Mouse (Mus musculus) erythroblast, embryonic 14.5 days (primary cell): ENCODE measurements around the gene Ankrd36. TPM values are rescaled to one million over a fixed set of nuclear protein-coding genes. Genes with fewer than 3 reads are reported as not detected.

ENCODE experiments used
- H3K27me3 ChIP-seq: 2 replicates; pipeline ENCODE4 v1.6.1; 2012; ENCODE audit warnings: inconsistent platforms; ENCODE audit not compliant: control insufficient read depth
- H3K36me3 ChIP-seq: 2 replicates; pipeline ENCODE4 v1.6.1; 2012; ENCODE audit warnings: mild to moderate bottlenecking, inconsistent platforms; ENCODE audit not compliant: control insufficient read depth
- H3K4me1 ChIP-seq: 2 replicates; pipeline ENCODE4 v1.6.1; 2012; ENCODE audit warnings: inconsistent platforms; ENCODE audit not compliant: control insufficient read depth
- H3K4me3 ChIP-seq: replicated peaks from 2 replicates; pipeline ENCODE3; 2012; ENCODE audit warnings: moderate library complexity, mild to moderate bottlenecking, inconsistent platforms
- H3K9me3 ChIP-seq: 2 replicates; pipeline ENCODE4 v1.6.1; 2012; ENCODE audit warnings: low read length, inconsistent platforms, mixed read lengths; ENCODE audit not compliant: control insufficient read depth
- GATA1 ChIP-seq: IDR thresholded peaks from 2 replicates; pipeline ENCODE4 v1.6.1; 2012; ENCODE audit warnings: low read length, inconsistent platforms, mixed read lengths
- TAL1 ChIP-seq: IDR thresholded peaks from 3 replicates; pipeline ENCODE4 v1.6.1; 2012; ENCODE audit warnings: low read length, inconsistent platforms, mixed read lengths
- polyA plus RNA-seq: library from polyadenylated mRNA; stranded (reverse); fragments of >175 nt; gene quantifications from 2 replicates; pipeline ENCODE4 v1.2.3, GENCODE M21; 2012

Gene Ankrd36
- polyA plus RNA-seq, 1 experiment: not detected

DNA sequence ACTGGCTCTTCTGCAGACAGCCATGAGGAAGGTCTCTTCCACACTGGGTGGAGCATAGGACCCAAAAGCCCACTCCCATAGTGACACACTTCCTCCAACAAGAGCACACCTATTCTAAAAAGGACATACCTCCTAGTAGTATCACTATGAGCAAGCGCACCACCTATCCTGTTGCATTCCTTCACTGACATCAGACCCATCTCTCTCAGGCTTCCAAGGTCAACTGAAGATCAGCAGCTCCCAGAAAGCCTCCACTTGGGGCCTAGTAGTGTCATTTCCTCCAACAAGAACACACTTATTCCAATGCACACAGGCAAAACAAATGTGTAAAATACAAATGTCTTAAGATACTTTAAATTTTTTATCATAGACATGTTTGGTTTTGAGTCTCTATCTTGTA lies 132.3 kb downstream of the Ankrd36 start:
- Histone ChIP-seq H3K36me3 (peaks cover 22% of the 10 kb centered on the region), H3K27me3 (no peaks in the 10 kb centered on the region), H3K4me3 (no peak overlapping the region), H3K9me3 (no peaks in the 10 kb centered on the region), H3K4me1 (peaks cover 21% of the 10 kb centered on the region)
- no peak for TF ChIP-seq TAL1
- TF ChIP-seq GATA1: no peak

DNA sequence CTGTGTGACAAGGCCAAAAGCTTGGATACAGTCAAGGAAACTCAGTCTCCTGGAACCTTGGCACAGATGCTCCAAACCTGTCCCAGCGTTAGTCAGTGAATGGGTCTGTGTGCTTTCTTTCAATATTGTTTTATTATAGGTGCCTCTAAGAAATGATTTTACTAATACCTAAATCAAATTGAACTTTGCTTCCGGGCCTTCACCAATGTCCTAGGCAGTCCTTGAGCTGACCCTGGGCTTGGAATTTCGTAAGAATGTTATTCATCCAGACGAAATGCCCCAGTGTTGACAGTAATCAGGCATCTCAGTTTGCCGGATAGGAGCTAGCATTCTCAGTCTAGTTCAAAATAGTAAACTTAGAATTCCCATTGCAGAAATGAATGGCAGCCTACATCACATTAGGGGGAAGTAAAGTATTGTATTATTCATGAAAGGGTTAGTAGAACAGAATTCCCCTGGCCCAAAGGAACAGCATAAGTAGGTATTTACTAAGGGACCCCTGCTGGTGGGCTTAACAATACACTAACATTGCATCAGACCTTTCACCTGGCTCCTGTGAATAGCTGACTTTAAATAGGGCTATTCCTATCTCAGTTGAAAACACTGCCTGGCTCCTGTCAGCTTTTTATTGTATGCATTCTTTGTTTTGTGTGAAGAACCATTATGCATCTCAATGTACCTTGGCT lies 132.9 kb downstream of the Ankrd36 start:
- no peak for TF ChIP-seq GATA1
- no peak for TF ChIP-seq TAL1
- H3K27me3 ChIP-seq: no peaks in the 10 kb centered on the region

DNA sequence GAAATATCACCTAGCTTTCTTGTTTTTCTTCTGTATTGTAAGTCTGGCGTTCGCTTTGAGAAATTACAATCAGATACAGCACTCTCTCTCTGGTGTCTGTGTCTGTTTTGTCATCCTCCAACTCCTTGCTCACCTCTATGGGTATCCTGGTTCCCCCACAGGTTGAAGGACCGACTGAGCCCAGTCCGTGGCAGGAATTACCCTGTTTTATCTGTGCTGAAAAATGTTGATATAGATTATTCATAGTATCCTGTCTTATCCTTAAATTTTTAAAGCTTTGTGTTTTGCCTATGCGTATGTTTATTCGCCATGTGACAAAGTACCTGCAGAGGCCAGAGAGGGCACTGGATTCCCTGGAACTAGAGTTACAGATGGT lies 133.5 kb downstream of the Ankrd36 start:
- Histone ChIP-seq H3K9me3 (no peaks in the 10 kb centered on the region), H3K4me1 (peaks cover 27% of the 10 kb centered on the region), H3K36me3 (peaks cover 22% of the 10 kb centered on the region), H3K4me3 (no peak overlapping the region), H3K27me3 (no peaks in the 10 kb centered on the region)
- no peak for TF ChIP-seq GATA1
- TF ChIP-seq TAL1: no peak

More for the DNA sequence above, 132.9 kb downstream of the Ankrd36 start:
- Histone ChIP-seq H3K4me1 (peaks cover 25% of the 10 kb centered on the region), H3K36me3 (peaks cover 22% of the 10 kb centered on the region), H3K4me3 (no peak overlapping the region), H3K9me3 (no peaks in the 10 kb centered on the region)

DNA sequence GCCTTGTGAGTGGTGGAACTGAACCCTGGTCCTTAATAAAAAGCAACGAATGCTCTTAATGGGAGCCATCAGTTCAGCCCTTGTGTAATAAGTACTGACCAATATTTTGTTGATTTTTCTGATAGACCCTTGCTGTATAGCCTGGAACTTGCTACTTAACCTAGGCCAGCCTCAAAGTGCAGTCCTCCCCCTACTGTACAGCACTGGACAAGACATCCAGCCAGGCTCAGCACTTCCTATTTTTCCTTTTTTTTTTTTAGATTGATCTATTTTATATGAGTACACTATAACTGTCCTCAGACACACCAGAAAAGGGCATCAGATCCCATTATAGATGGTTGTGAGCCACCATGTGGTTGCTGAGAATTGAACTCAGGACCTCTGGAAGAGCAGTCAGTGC lies 133.9 kb downstream of the Ankrd36 start:
- Histone ChIP-seq H3K9me3 (no peaks in the 10 kb centered on the region), H3K4me1 (peaks cover 31% of the 10 kb centered on the region), H3K36me3 (peaks cover 22% of the 10 kb centered on the region), H3K4me3 (no peak overlapping the region), H3K27me3 (no peaks in the 10 kb centered on the region)
- no peak for TF ChIP-seq GATA1
- TF ChIP-seq TAL1: no peak

DNA sequence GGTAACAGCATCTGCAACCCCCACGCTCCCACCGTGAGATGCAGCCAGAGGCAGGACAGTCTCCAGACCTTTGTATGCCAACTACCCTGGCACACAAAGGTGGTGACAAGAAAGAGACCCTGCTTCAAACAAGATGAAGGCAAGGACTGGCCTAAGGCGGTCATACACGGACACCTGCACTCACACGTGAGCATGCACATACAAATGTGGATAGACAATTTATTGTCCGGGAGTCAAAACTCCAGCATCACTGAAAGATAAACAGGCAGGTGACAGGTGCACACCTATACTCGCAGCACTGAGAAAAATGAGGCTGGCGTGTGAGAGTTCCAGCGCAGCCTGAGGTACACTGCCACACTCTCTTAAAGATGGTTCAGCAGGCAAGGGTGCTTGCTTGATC lies 136.5 kb downstream of the Ankrd36 start:
- Histone ChIP-seq H3K4me1 (peaks cover 28% of the 10 kb centered on the region), H3K27me3 (no peaks in the 10 kb centered on the region), H3K4me3 (peak overlapping the region; percentile 98), H3K36me3 (peaks cover 22% of the 10 kb centered on the region), H3K9me3 (no peaks in the 10 kb centered on the region)
- no peak for TF ChIP-seq GATA1
- no peak for TF ChIP-seq TAL1

DNA sequence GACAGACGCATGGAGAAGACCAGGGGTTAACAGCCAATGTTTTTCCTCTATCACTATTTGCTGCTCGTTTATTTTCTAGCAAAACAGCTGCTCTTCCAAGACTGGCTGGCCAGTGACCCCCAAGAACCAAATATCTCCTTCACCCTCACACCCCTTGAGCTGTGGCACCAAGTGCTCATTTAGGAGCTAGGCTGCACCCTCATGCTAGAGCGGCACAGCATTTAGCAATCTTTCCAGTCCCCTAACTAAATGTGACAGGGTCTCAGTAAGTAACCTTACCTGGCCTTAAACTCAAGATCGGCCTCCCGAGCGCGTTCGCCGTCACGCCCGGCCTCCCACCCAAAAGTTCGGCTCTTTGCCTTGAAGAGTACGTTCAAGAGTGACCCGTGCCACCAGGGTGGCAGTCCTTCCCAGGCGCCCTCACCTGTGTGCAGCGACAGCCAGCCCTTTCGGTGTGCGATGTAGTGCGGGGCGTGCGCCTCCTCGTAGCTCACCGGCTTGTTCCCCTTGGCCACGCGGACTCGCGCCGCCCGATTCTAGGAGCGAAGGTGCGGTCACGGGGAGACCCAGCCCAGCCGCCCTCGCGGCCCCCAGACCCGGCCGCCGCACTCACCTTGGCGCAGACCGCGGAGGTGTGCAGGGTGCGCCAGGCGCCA lies 137.5 kb downstream of the Ankrd36 start:
- H3K9me3 ChIP-seq: no peaks in the 10 kb centered on the region
- H3K4me3 ChIP-seq: peak overlapping the region; percentile 98

DNA sequence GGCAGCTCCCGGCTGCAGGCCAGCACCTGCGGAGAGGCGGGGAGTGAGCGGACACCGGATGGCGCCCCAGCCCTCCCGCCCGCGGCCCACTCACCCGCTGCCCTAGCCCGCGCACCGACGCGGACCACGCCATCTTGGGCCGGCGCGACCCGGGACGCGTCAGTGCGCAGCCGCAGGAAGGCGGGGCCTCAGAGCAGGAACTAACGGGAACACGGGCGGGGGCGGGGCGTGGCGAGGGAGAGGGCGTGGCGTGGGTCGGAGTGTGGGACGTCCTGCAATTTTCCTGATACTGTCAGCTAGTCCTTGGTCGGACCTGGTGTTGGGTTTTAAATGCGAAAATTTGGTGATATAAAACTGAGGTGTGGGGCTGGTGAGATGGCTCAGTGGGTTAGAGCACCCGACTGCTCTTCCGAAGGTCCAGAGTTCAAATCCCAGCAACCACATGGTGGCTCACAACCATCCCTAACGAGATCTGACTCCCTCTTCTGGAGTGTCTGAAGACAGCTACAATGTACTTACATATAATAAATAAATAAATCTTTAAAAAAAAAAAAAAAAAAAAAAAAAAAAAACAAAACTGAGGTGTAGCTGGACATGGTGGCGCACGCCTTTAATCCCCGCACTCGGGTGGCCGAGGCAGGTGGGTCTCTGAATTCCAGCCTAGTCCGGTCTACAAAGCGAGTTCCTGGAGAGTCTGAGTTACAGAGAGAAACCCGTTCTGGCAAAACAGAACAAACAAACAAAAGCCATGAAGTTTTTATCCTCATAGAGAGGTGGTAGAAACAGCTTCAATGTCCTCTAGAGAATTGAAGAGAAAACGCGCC lies 138.3 kb downstream of the Ankrd36 start:
- Histone ChIP-seq H3K36me3 (peaks cover 25% of the 10 kb centered on the region), H3K9me3 (no peaks in the 10 kb centered on the region), H3K27me3 (no peaks in the 10 kb centered on the region), H3K4me1 (peaks cover 23% of the 10 kb centered on the region), H3K4me3 (peak overlapping the region; percentile 98)
- no peak for TF ChIP-seq GATA1
- TF ChIP-seq TAL1: no peak

More for the DNA sequence above, 137.5 kb downstream of the Ankrd36 start:
- H3K36me3 ChIP-seq: peaks cover 22% of the 10 kb centered on the region
- peaks cover 23% of the 10 kb centered on the region for H3K4me1 ChIP-seq
- TF ChIP-seq TAL1 (no peak), GATA1 (no peak)
- H3K27me3 ChIP-seq: no peaks in the 10 kb centered on the region

DNA sequence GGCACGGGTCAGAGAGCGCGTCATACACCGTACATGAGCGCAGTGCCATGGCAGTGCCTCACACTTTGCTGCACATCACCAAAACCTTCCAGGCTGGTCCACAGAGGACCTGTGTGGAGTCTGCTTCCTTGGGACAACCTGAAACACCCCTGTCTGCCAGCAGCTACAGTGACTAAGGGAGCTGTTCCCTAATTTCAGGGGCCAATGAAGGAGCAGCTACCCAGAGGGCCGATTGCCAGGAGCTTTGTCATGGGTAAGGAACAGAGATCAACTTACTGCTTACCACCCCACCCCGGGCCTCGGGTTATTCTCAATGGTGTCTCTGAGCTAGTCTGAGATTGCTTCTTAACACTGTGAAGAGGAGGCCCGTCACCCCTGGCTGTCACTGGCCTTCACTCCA lies 145.7 kb downstream of the Ankrd36 start:
- Histone ChIP-seq H3K36me3 (peaks cover 52% of the 10 kb centered on the region), H3K4me3 (no peak overlapping the region)

DNA sequence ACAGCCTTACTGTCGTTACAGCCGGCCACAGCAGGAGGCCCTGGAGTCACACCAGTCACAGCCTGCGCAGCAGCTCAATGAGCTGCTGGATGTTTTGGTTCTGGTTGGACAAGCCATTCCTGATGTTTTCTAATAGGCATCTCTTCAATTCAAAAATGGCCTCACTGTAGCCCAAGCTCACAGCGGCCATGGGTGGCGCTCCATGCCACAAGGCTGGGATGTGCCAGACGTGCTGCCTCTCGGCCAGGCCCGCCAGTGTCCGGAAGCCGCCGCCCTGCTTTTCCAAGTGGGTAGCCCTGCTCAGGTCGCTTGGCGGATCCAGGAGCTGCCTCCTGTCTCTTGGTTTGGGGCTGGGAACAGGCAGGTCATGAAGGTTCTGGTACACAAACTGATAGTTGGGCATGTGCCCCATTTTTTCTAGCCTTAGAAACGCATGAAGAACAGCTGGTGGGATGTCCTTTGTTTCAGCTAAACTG lies 146.2 kb downstream of the Ankrd36 start, which contains the start of gene Mrps24:
Gene Mrps24, minus strand, starts transcription at position 51 of the 476 bp plus-strand sequence.
- H3K4me3 ChIP-seq: no peak within 1 kb of the TSS
- H3K9me3 ChIP-seq: no peaks in the 10 kb centered on the region
- TF ChIP-seq GATA1: no peak
- TF ChIP-seq TAL1: no peak

More for the DNA sequence above, 145.7 kb downstream of the Ankrd36 start:
- peaks cover 1% of the 10 kb centered on the region; the same call in 1 of the 2 replicates for H3K4me1 ChIP-seq
- H3K27me3 ChIP-seq: no peaks in the 10 kb centered on the region
- TF ChIP-seq TAL1 (no peak), GATA1 (no peak)
- no peaks in the 10 kb centered on the region for H3K9me3 ChIP-seq

More for the DNA sequence above, 146.2 kb downstream of the Ankrd36 start, which contains the start of gene Mrps24:
- H3K36me3 ChIP-seq: peaks cover 52% of the 10 kb centered on the region
- H3K27me3 ChIP-seq: no peaks in the 10 kb centered on the region
- H3K4me1 ChIP-seq: peaks cover 1% of the 10 kb centered on the region; the same call in 1 of the 2 replicates
